Mouse (Mus musculus): ENCODE measurements at regions not wholly inside any gene's neighbourhood (a gene's known extent, or its start where the extent isn't known, plus 50 kb on each side); places are given as distances from the start of the nearest gene placed in this dataset.
"Not testable (repeated sequence)": the region's sequence is repeated elsewhere in the genome, so short reads cannot be mapped to it uniquely, and the experiment has no call there.

- no peak overlapping the region for H3K4me2 ChIP-seq (replicated peaks)
- 76% methylated on average over 2 of the region's 2 CpGs for WGBS
- peaks cover 7% of the 10 kb centered on the region for H3K4me1 ChIP-seq
- H3K9ac ChIP-seq (replicated peaks), result no peak overlapping the region
- ATAC-seq (ENCODE audit: low FRiP score, low read depth), result no peak
- no peaks in the 10 kb centered on the region for H3K9me3 ChIP-seq
- no peak overlapping the region for H3K27ac ChIP-seq (replicated peaks)
- H3K4me3 ChIP-seq, result no peak overlapping the region
- H3K27me3 ChIP-seq, result no peaks in the 10 kb centered on the region
- H3K36me3 ChIP-seq, result no peaks in the 10 kb centered on the region
These were observed 488.5 kb downstream of the Tns1 start for GRCm38 (mm10) chr1:73635709-73636108.

- H3K4me2 ChIP-seq (replicated peaks), result no peak overlapping the region
- H3K36me3 ChIP-seq, result no peaks in the 10 kb centered on the region
- H3K4me3 ChIP-seq, result no peak overlapping the region
- no peaks in the 10 kb centered on the region for H3K9me3 ChIP-seq
- H3K4me1 ChIP-seq, result 0 out of 2 replicates have a peak, but pooled peaks cover 3% of the 10 kb centered on the region
- no peak overlapping the region for H3K27ac ChIP-seq (replicated peaks)
- no peak for ATAC-seq (ENCODE audit: low FRiP score, low read depth)
- H3K9ac ChIP-seq (replicated peaks), result no peak overlapping the region
- 91% methylated on average over 4 of the region's 4 CpGs for WGBS
- H3K27me3 ChIP-seq, result no peaks in the 10 kb centered on the region
These were observed 489.4 kb downstream of the Tns1 start for GRCm38 (mm10) chr1:73634871-73635270.

GRCm38 (mm10) chr1:73633071-73633470 is 491.2 kb downstream of the Tns1 start:
- no peaks in the 10 kb centered on the region for H3K27me3 ChIP-seq
- no peaks in the 10 kb centered on the region for H3K9me3 ChIP-seq
- H3K27ac ChIP-seq (replicated peaks), result no peak overlapping the region
- WGBS, result 90% methylated on average over 1 of the region's 1 CpGs
- H3K9ac ChIP-seq (replicated peaks), result no peak overlapping the region
- no peaks in the 10 kb centered on the region for H3K36me3 ChIP-seq
- no peak for ATAC-seq (ENCODE audit: low FRiP score, low read depth)
- no peak overlapping the region for H3K4me2 ChIP-seq (replicated peaks)
- H3K4me3 ChIP-seq, result no peak overlapping the region
- H3K4me1 ChIP-seq, result 0 out of 2 replicates have a peak, but pooled peaks cover 3% of the 10 kb centered on the region

- Histone ChIP-seq H3K9ac (replicated peaks) (no peak overlapping the region), H3K27ac (replicated peaks) (no peak overlapping the region; the same call in 1 of the 2 replicates), H3K4me3 (no peak overlapping the region), H3K36me3 (no peaks in the 10 kb centered on the region), H3K4me1 (0 out of 2 replicates have a peak, but pooled peaks cover 3% of the 10 kb centered on the region), H3K27me3 (no peaks in the 10 kb centered on the region), H3K9me3 (no peaks in the 10 kb centered on the region), H3K4me2 (replicated peaks) (no peak overlapping the region)
- ATAC-seq (ENCODE audit: low FRiP score, low read depth), result no peak
- 58% methylated on average over 1 of the region's 1 CpGs for WGBS
These were observed 493.9 kb downstream of the Tns1 start for GRCm38 (mm10) chr1:73630363-73630762.

- H3K36me3 ChIP-seq, result no peaks in the 10 kb centered on the region
- no peak for ATAC-seq (ENCODE audit: low FRiP score, low read depth)
- H3K4me1 ChIP-seq, result 0 out of 2 replicates have a peak, but pooled peaks cover under 1% of the 10 kb centered on the region
- 80% methylated on average over 5 of the region's 5 CpGs for WGBS
- H3K9ac ChIP-seq (replicated peaks), result no peak overlapping the region
- no peak overlapping the region for H3K4me3 ChIP-seq
- no peak overlapping the region for H3K27ac ChIP-seq (replicated peaks)
- no peak overlapping the region for H3K4me2 ChIP-seq (replicated peaks)
- H3K27me3 ChIP-seq, result no peaks in the 10 kb centered on the region
- H3K9me3 ChIP-seq, result no peaks in the 10 kb centered on the region
These were observed 498.9 kb downstream of the Tns1 start for GRCm38 (mm10) chr1:73625365-73625764.

GRCm38 (mm10) chr1:73621121-73621520 is 503.1 kb downstream of the Tns1 start:
- WGBS, result 86% methylated on average over 5 of the region's 5 CpGs
- not testable (repeated sequence) for H3K27me3 ChIP-seq

GRCm38 (mm10) chr1:73618551-73619170 is 505.6 kb downstream of the Tns1 start:
- no peaks in the 10 kb centered on the region for H3K36me3 ChIP-seq
- no peaks in the 10 kb centered on the region for H3K9me3 ChIP-seq
- H3K4me2 ChIP-seq (replicated peaks), result no peak overlapping the region
- H3K9ac ChIP-seq (replicated peaks), result no peak overlapping the region
- no peak overlapping the region for H3K4me3 ChIP-seq
- H3K27me3 ChIP-seq, result no peaks in the 10 kb centered on the region
- H3K4me1 ChIP-seq, result no peaks in the 10 kb centered on the region
- 48% methylated on average over 4 of the region's 4 CpGs for WGBS
- no peak overlapping the region for H3K27ac ChIP-seq (replicated peaks)
- peak; percentile 66 for ATAC-seq (ENCODE audit: low FRiP score, low read depth)

More at GRCm38 (mm10) chr1:73621121-73621520, 503.1 kb downstream of the Tns1 start:
- H3K9me3 ChIP-seq; H3K4me1 ChIP-seq; H3K4me3 ChIP-seq; H3K9ac ChIP-seq (replicated peaks); ATAC-seq (ENCODE audit: low FRiP score, low read depth); H3K4me2 ChIP-seq (replicated peaks); H3K36me3 ChIP-seq; H3K27ac ChIP-seq (replicated peaks): not testable (repeated sequence)

- no peaks in the 10 kb centered on the region for H3K36me3 ChIP-seq
- 0 out of 2 replicates have a peak, but pooled peaks cover 5% of the 10 kb centered on the region for H3K4me1 ChIP-seq
- H3K4me2 ChIP-seq (replicated peaks), result no peak overlapping the region
- no peaks in the 10 kb centered on the region for H3K9me3 ChIP-seq
- WGBS, result 85% methylated on average over 9 of the region's 9 CpGs
- no peak overlapping the region for H3K4me3 ChIP-seq
- no peak for ATAC-seq (ENCODE audit: low FRiP score, low read depth)
- H3K27ac ChIP-seq (replicated peaks), result no peak overlapping the region
- H3K9ac ChIP-seq (replicated peaks), result no peak overlapping the region
- no peaks in the 10 kb centered on the region for H3K27me3 ChIP-seq
These were observed 530.4 kb downstream of the Tns1 start for GRCm38 (mm10) chr1:73593653-73594385.

- Histone ChIP-seq H3K4me1 (0 out of 2 replicates have a peak, but pooled peaks cover 5% of the 10 kb centered on the region), H3K9me3 (no peaks in the 10 kb centered on the region), H3K9ac (replicated peaks) (no peak overlapping the region), H3K4me3 (no peak overlapping the region), H3K36me3 (no peaks in the 10 kb centered on the region), H3K4me2 (replicated peaks) (no peak overlapping the region), H3K27ac (replicated peaks) (no peak overlapping the region), H3K27me3 (no peaks in the 10 kb centered on the region)
- no peak for ATAC-seq (ENCODE audit: low FRiP score, low read depth)
- WGBS, result 73% methylated on average over 9 of the region's 9 CpGs
These were observed 532.7 kb downstream of the Tns1 start for GRCm38 (mm10) chr1:73591342-73592099.

- no peaks in the 10 kb centered on the region for H3K36me3 ChIP-seq
- no peak overlapping the region for H3K27ac ChIP-seq (replicated peaks)
- H3K4me1 ChIP-seq, result no peaks in the 10 kb centered on the region
- H3K9ac ChIP-seq (replicated peaks), result no peak overlapping the region
- H3K9me3 ChIP-seq, result no peaks in the 10 kb centered on the region
- H3K4me2 ChIP-seq (replicated peaks), result no peak overlapping the region
- H3K27me3 ChIP-seq, result no peaks in the 10 kb centered on the region
- WGBS, result 86% methylated on average over 3 of the region's 3 CpGs
- ATAC-seq (ENCODE audit: low FRiP score, low read depth), result no peak
- H3K4me3 ChIP-seq, result no peak overlapping the region
These were observed 544.6 kb downstream of the Tns1 start for GRCm38 (mm10) chr1:73579680-73580079.

GRCm38 (mm10) chr1:73577019-73577418 is 547.2 kb downstream of the Tns1 start:
- no peaks in the 10 kb centered on the region for H3K36me3 ChIP-seq
- H3K9me3 ChIP-seq, result no peaks in the 10 kb centered on the region
- no peak for ATAC-seq (ENCODE audit: low FRiP score, low read depth)
- H3K27ac ChIP-seq (replicated peaks), result no peak overlapping the region
- no peak overlapping the region for H3K4me2 ChIP-seq (replicated peaks)
- WGBS, result 96% methylated on average over 1 of the region's 1 CpGs
- no peak overlapping the region for H3K4me3 ChIP-seq
- no peaks in the 10 kb centered on the region for H3K27me3 ChIP-seq
- H3K9ac ChIP-seq (replicated peaks), result no peak overlapping the region
- H3K4me1 ChIP-seq, result no peaks in the 10 kb centered on the region

GRCm38 (mm10) chr1:73575694-73576093 is 548.6 kb downstream of the Tns1 start:
- WGBS, result 53% methylated on average over 1 of the region's 1 CpGs
- H3K9me3 ChIP-seq, result no peaks in the 10 kb centered on the region
- ATAC-seq (ENCODE audit: low FRiP score, low read depth), result no peak

More at GRCm38 (mm10) chr1:73575694-73576093, 548.6 kb downstream of the Tns1 start:
- Histone ChIP-seq H3K27ac (replicated peaks) (no peak overlapping the region), H3K27me3 (no peaks in the 10 kb centered on the region), H3K9ac (replicated peaks) (no peak overlapping the region), H3K4me2 (replicated peaks) (no peak overlapping the region), H3K4me3 (no peak overlapping the region), H3K4me1 (no peaks in the 10 kb centered on the region), H3K36me3 (no peaks in the 10 kb centered on the region)
